Mouse (Mus musculus) liver, embryonic 15.5 days (tissue): ENCODE measurements around the gene Rpa2. TPM values are rescaled to one million over a fixed set of nuclear protein-coding genes. Genes with fewer than 3 reads are reported as not detected.

Experiments used
- polyA plus RNA-seq: library from polyadenylated mRNA; unstranded; fragments of >200 nt; fragmentation: Nextera tagmentation; extraction: Ambion mirVana; gene quantifications from 2 replicates; pipeline ENCODE4 v1.2.1, GENCODE M21; 2015

Gene Rpa2
- polyA plus RNA-seq, 1 experiment from 2014 or later = 81.3 TPM

Other genes starting within 250 kb of the Rpa2 start
- gene Atpif1, start 234.7 kb upstream of the Rpa2 start, polyA plus RNA-seq = 991 and 1,178 TPM in 2 replicates
- 68.8 and 84.7 TPM in 2 replicates for gene Dnajc8, start 232.8 kb upstream of the Rpa2 start, polyA plus RNA-seq
- 1.1 and 1.2 TPM in 2 replicates for gene Ptafr, start 204.3 kb upstream of the Rpa2 start, polyA plus RNA-seq
- 14.4 and 14.9 TPM in 2 replicates for gene Eya3, start 129.3 kb upstream of the Rpa2 start, polyA plus RNA-seq
- 2.9 and 3.0 TPM in 2 replicates for gene Xkr8, start 35.8 kb upstream of the Rpa2 start, polyA plus RNA-seq
- 1.0 and 1.1 TPM in 2 replicates for gene Smpdl3b, start 11.1 kb upstream of the Rpa2 start, polyA plus RNA-seq
- 2.8 and 3.4 TPM in 2 replicates for gene Themis2, start 28.1 kb downstream of the Rpa2 start, polyA plus RNA-seq
- gene Ppp1r8, start 74.8 kb downstream of the Rpa2 start, polyA plus RNA-seq = 22.3 and 22.5 TPM in 2 replicates
- 14.8 and 15.9 TPM in 2 replicates for gene Stx12, start 116.2 kb downstream of the Rpa2 start, polyA plus RNA-seq
- gene Fam76a, start 154.2 kb downstream of the Rpa2 start, polyA plus RNA-seq = 27.6 and 28.5 TPM in 2 replicates
- 2.7 and 2.8 TPM in 2 replicates for gene Fgr, start 205.8 kb downstream of the Rpa2 start, polyA plus RNA-seq
- 1.1 and 1.3 TPM in 2 replicates for gene Ahdc1, start 242.9 kb downstream of the Rpa2 start, polyA plus RNA-seq